Mouse (Mus musculus) hindbrain, postnatal 0 days (tissue): ENCODE measurements around the gene Zfp217. TPM values are rescaled to one million over a fixed set of nuclear protein-coding genes. Genes with fewer than 3 reads are reported as not detected.

Experiments used
- ATAC-seq: fragments of 200-750 bp; cut with Nextera tagmentation; 2 replicates; pipeline ENCODE4 v1.8.0; 2017; ENCODE audit warnings: mild to moderate bottlenecking, moderate TSS enrichment, moderate library complexity
- DNase-seq: peaks from one replicate; pipeline ENCODE4 v3.0.0-alpha.2; 2015; ENCODE audit warnings: low spot score
- H3K27ac ChIP-seq: fragments of 300-500 bp; sonication (generic); 2 replicates; pipeline ENCODE4 v1.5.1; 2014; ENCODE audit warnings: mild to moderate bottlenecking
- H3K27me3 ChIP-seq: fragments of 300-500 bp; sonication (generic); 2 replicates; pipeline ENCODE4 v1.6.1; 2014; ENCODE audit warnings: low read length, mixed read lengths; ENCODE audit not compliant: insufficient read depth
- H3K36me3 ChIP-seq: fragments of 300-500 bp; sonication (generic); 2 replicates; pipeline ENCODE4 v1.6.1; 2014; ENCODE audit warnings: low read length, mixed read lengths; ENCODE audit not compliant: insufficient read depth
- H3K4me1 ChIP-seq: fragments of 300-500 bp; sonication (generic); 2 replicates; pipeline ENCODE4 v1.6.1; 2014; ENCODE audit warnings: antibody characterized with exemption, low read length, mixed read lengths; ENCODE audit not compliant: insufficient read depth
- H3K4me2 ChIP-seq: fragments of 300-500 bp; sonication (generic); 2 replicates; pipeline ENCODE4 v1.6.1; 2014; ENCODE audit warnings: low read depth, mild to moderate bottlenecking, low read length, moderate library complexity, mixed read lengths
- H3K4me3 ChIP-seq: fragments of 300-500 bp; sonication (generic); 2 replicates; pipeline ENCODE4 v1.5.1; 2014; ENCODE audit warnings: low read length
- H3K9ac ChIP-seq: fragments of 300-500 bp; sonication (generic); replicated peaks from 2 replicates; pipeline ENCODE4 v1.6.1; 2014; ENCODE audit warnings: mild to moderate bottlenecking, low read length, moderate library complexity, mixed read lengths
- H3K9me3 ChIP-seq: fragments of 300-500 bp; sonication (generic); 2 replicates; pipeline ENCODE4 v1.6.1; 2016; ENCODE audit warnings: low read length, mixed read lengths
- CTCF ChIP-seq: IDR thresholded peaks from 2 replicates; pipeline ENCODE4 v1.5.1; 2016; ENCODE audit warnings: antibody characterized with exemption, control low read depth, low read depth
- WGBS: fragments of 180-500 bp; shearing (Covaris S2); extraction: QIAGEN DNeasy Blood & Tissue Kit; methylation state at CpG from one replicate; pipeline ENCODE4 v1.1.7; 2014; 5-methylcytosine and 5-hydroxymethylcytosine counted together
- polyA plus RNA-seq: library from polyadenylated mRNA; unstranded; fragments of >200 nt; fragmentation: Nextera tagmentation; extraction: Ambion mirVana; gene quantifications from 2 replicates; pipeline ENCODE4 v1.2.1, GENCODE M21; 2015
- total RNA-seq: library from RNA; depleted of rRNA; stranded (reverse); fragments of >200 nt; gene quantifications from 2 replicates; pipeline ENCODE4 v1.2.3, GENCODE M21; 2014

The Zfp217 gene
- total and polyA plus RNA-seq, 2 experiments from 2014 or later: 0.61 to 8.5 TPM

GRCm38 (mm10) chr2:170094871-170095270 lies 53.0 kb downstream of the Zfp217 start:
- ATAC-seq: no peak
- no peak overlapping the region for H3K4me3 ChIP-seq

GRCm38 (mm10) chr2:170094220-170094619 lies 53.7 kb downstream of the Zfp217 start:
- WGBS: 95% methylated on average over 17 of the region's 17 CpGs
- no peaks in the 10 kb centered on the region for H3K27me3 ChIP-seq
- ATAC-seq: no peak

More at GRCm38 (mm10) chr2:170094871-170095270, 53.0 kb downstream of the Zfp217 start:
- no peaks in the 10 kb centered on the region for H3K9me3 ChIP-seq
- no peaks in the 10 kb centered on the region for H3K36me3 ChIP-seq
- no peak overlapping the region for H3K27ac ChIP-seq
- TF ChIP-seq CTCF: no peak
- H3K27me3 ChIP-seq: no peaks in the 10 kb centered on the region
- no peak overlapping the region for H3K4me2 ChIP-seq
- WGBS: 91% methylated on average over 9 of the region's 9 CpGs
- DNase-seq: no peak
- no peak overlapping the region for H3K9ac ChIP-seq
- H3K4me1 ChIP-seq: no peaks in the 10 kb centered on the region

GRCm38 (mm10) chr2:170091563-170092443 lies 56.1 kb downstream of the Zfp217 start:
- Histone ChIP-seq H3K27me3 (no peaks in the 10 kb centered on the region), H3K27ac (no peak overlapping the region), H3K4me1 (no peaks in the 10 kb centered on the region), H3K9me3 (no peaks in the 10 kb centered on the region), H3K36me3 (no peaks in the 10 kb centered on the region), H3K9ac (no peak overlapping the region), H3K4me3 (no peak overlapping the region), H3K4me2 (no peak overlapping the region)
- ATAC-seq (no peak), DNase-seq (no peak)
- TF ChIP-seq CTCF: no peak
- WGBS: 67% methylated on average over 10 of the region's 10 CpGs

More at GRCm38 (mm10) chr2:170094220-170094619, 53.7 kb downstream of the Zfp217 start:
- no peaks in the 10 kb centered on the region for H3K9me3 ChIP-seq
- no peak overlapping the region for H3K4me3 ChIP-seq
- H3K36me3 ChIP-seq: no peaks in the 10 kb centered on the region
- no peak overlapping the region for H3K27ac ChIP-seq
- H3K4me2 ChIP-seq: no peak overlapping the region
- no peak for DNase-seq
- no peaks in the 10 kb centered on the region for H3K4me1 ChIP-seq
- H3K9ac ChIP-seq: no peak overlapping the region
- no peak for TF ChIP-seq CTCF

GRCm38 (mm10) chr2:170078442-170079017 lies 69.4 kb downstream of the Zfp217 start:
- Histone ChIP-seq H3K36me3 (no peaks in the 10 kb centered on the region), H3K27ac (no peak overlapping the region), H3K4me2 (no peak overlapping the region), H3K9me3 (no peaks in the 10 kb centered on the region), H3K9ac (no peak overlapping the region), H3K27me3 (no peaks in the 10 kb centered on the region), H3K4me3 (no peak overlapping the region), H3K4me1 (no peaks in the 10 kb centered on the region)
- 54% methylated on average over 15 of the region's 15 CpGs for WGBS
- ATAC-seq (no peak), DNase-seq (no peak)
- peak; percentile 33 for TF ChIP-seq CTCF

GRCm38 (mm10) chr2:170078041-170078440 lies 69.9 kb downstream of the Zfp217 start:
- Histone ChIP-seq H3K9me3 (no peaks in the 10 kb centered on the region), H3K9ac (no peak overlapping the region), H3K4me3 (no peak overlapping the region), H3K4me2 (no peak overlapping the region), H3K27ac (no peak overlapping the region), H3K27me3 (no peaks in the 10 kb centered on the region), H3K36me3 (no peaks in the 10 kb centered on the region), H3K4me1 (no peaks in the 10 kb centered on the region)
- ATAC-seq (no peak), DNase-seq (no peak)
- 85% methylated on average over 10 of the region's 10 CpGs for whole genome bisulfite sequencing
- no peak for TF ChIP-seq CTCF

- TF ChIP-seq CTCF: peak; percentile 56
- no peak overlapping the region for H3K4me2 ChIP-seq
- H3K27me3 ChIP-seq: no peaks in the 10 kb centered on the region
- DNase-seq (peak; percentile 23), ATAC-seq (no peak)
- no peak overlapping the region for H3K4me3 ChIP-seq
- H3K9ac ChIP-seq: no peak overlapping the region
- H3K9me3 ChIP-seq: no peaks in the 10 kb centered on the region
- WGBS: 69% methylated on average over 6 of the region's 6 CpGs
- H3K4me1 ChIP-seq: no peaks in the 10 kb centered on the region
- H3K27ac ChIP-seq: no peak overlapping the region
- H3K36me3 ChIP-seq: no peaks in the 10 kb centered on the region
Measured at GRCm38 (mm10) chr2:170076941-170077490, 70.9 kb downstream of the Zfp217 start.
